Mouse (Mus musculus) T-cell, adult 66 days (primary cell): ENCODE measurements around the gene B230104I21Rik. TPM values are rescaled to one million over a fixed set of nuclear protein-coding genes. Genes with fewer than 3 reads are reported as not detected.

Source experiments
- total RNA-seq, 2 experiments: library from RNA; stranded (reverse); gene quantifications; 3 replicates in 1 of 2; 4 replicates in 1 of 2; pipeline ENCODE4 v1.2.4; 2023

The B230104I21Rik gene
- not detected for total RNA-seq

GRCm38 (mm10) chr4:154335761-154336160, at the start of gene B230104I21Rik:
Gene B230104I21Rik, plus strand, starts transcription at chr4:154336127.

GRCm38 (mm10) chr4:154301466-154301881, 34.5 kb upstream of the B230104I21Rik start, which contains the start of gene Arhgef16:
Gene Arhgef16, minus strand, starts transcription at chr4:154301676.

Other genes with a start within 250 kb of the B230104I21Rik start
- not detected for gene Trp73, start 195.9 kb upstream of the B230104I21Rik start, total RNA-seq
- gene Wrap73, start 193.8 kb upstream of the B230104I21Rik start, total RNA-seq, result 10 to 100 TPM; 18.6 to 21.9 TPM
- gene Tprgl, start 175.5 kb upstream of the B230104I21Rik start, total RNA-seq, result 100 to 1,000 TPM; 179 to 184 TPM
- under 1 TPM in 1 of 2 experiments, not detected in 1; 0.09 TPM for gene Megf6, start 165.4 kb upstream of the B230104I21Rik start, total RNA-seq
- under 1 TPM; 0.20 to 0.24 TPM for gene Arhgef16, start 34.5 kb upstream of the B230104I21Rik start, total RNA-seq